Mouse (Mus musculus) kidney, embryonic 14.5 days (tissue): ENCODE data around the gene Mfsd5. TPM values are rescaled to one million over a fixed set of nuclear protein-coding genes. Genes with fewer than 3 reads are reported as not detected.

ENCODE experiments used
- ATAC-seq: fragments of 200-750 bp; cut with Nextera tagmentation; 2 replicates; pipeline ENCODE4 v1.8.0; 2017; ENCODE audit warnings: moderate number of reproducible peaks, mild to moderate bottlenecking, moderate TSS enrichment, moderate library complexity; ENCODE audit not compliant: low FRiP score, low TSS enrichment
- H3K27ac ChIP-seq: fragments of 300-500 bp; sonication (generic); 2 replicates; pipeline ENCODE4 v1.5.1; 2014; ENCODE audit warnings: low read depth, mild to moderate bottlenecking, low read length, moderate library complexity, mixed read lengths
- H3K27me3 ChIP-seq: fragments of 300-500 bp; sonication (generic); 2 replicates; pipeline ENCODE4 v1.6.1; 2014; ENCODE audit warnings: mild to moderate bottlenecking, low read length; ENCODE audit not compliant: control insufficient read depth, insufficient read depth
- H3K36me3 ChIP-seq: fragments of 300-500 bp; sonication (generic); 2 replicates; pipeline ENCODE4 v1.6.1; 2014; ENCODE audit warnings: low read length, mixed read lengths; ENCODE audit not compliant: control insufficient read depth, insufficient read depth
- H3K4me1 ChIP-seq: fragments of 300-500 bp; sonication (generic); 2 replicates; pipeline ENCODE4 v1.6.1; 2014; ENCODE audit warnings: low read length, mixed read lengths; ENCODE audit not compliant: control insufficient read depth, insufficient read depth
- H3K4me2 ChIP-seq: fragments of 300-500 bp; sonication (generic); replicated peaks from 2 replicates; pipeline ENCODE4 v1.6.1; 2014; ENCODE audit warnings: low read depth, mild to moderate bottlenecking, low read length
- H3K4me3 ChIP-seq: fragments of 300-500 bp; sonication (generic); 2 replicates; pipeline ENCODE4 v1.5.1; 2014; ENCODE audit warnings: mild to moderate bottlenecking, low read length
- H3K9ac ChIP-seq: fragments of 300-500 bp; sonication (generic); 2 replicates; pipeline ENCODE4 v1.6.1; 2014; ENCODE audit warnings: low read depth, mild to moderate bottlenecking, low read length, moderate library complexity
- H3K9me3 ChIP-seq: fragments of 300-500 bp; sonication (generic); 2 replicates; pipeline ENCODE4 v1.6.1; 2016; ENCODE audit warnings: low read length; ENCODE audit not compliant: control insufficient read depth
- WGBS: fragments of 180-500 bp; shearing (Covaris S2); extraction: QIAGEN DNeasy Blood & Tissue Kit; methylation state at CpG from one replicate; pipeline ENCODE4 v1.1.7; 2014; 5-methylcytosine and 5-hydroxymethylcytosine counted together
- polyA plus RNA-seq: library from polyadenylated mRNA; unstranded; fragments of >200 nt; fragmentation: Nextera tagmentation; extraction: Ambion mirVana; gene quantifications from 2 replicates; pipeline ENCODE4 v1.2.1, GENCODE M21; 2014

Gene Mfsd5
- polyA plus RNA-seq, 1 experiment from 2014 or later, result 65.3 TPM

DNA sequence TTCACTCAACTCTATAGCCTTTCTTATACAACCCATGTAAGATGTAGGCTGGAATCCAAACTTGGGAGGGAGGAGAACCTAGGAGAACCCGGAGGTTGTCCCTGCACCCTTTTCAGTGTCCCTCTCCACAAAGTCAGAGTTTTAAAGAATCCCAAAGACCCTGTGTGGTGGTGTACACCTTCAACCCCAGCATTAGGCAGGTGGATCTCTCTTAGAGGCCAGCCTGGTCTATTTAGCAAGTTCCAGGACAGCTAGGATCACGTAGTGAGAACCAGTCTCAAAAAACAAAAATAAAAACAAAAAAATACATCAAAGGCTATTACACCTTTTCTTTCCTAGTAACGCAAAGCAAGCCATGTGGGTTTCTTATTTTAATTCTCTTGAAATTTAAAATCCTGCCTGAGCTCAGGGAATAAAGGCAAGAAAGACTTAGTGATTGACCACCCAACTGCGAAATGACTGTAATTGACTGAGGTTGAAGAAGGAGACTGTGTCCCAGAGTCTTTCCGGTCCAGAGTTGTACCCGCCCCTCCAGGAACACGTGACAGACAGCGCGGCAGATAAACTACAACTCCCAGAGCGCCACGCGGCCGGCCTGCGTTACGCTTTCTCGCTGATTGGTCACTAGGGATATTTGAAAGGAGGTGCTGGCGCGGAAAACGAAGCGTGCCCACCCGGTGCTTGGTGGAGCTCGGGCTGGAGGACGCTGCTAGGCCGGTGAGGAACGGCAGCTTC is 16.5 kb downstream of the Mfsd5 start, which contains the start of gene Espl1:
TSS of gene Espl1 (plus strand) at position 634 of the 735 bp plus-strand sequence.
- Histone ChIP-seq H3K9me3 (no peaks in the 10 kb centered on the region), H3K36me3 (peaks cover 30% of the 10 kb centered on the region), H3K4me2 (peak within 1 kb of the TSS; percentile 67), H3K27ac (no peak within 1 kb of the TSS), H3K9ac (peak within 1 kb of the TSS; percentile 67), H3K4me1 (no peaks in the 10 kb centered on the region), H3K4me3 (peak within 1 kb of the TSS; percentile 72), H3K27me3 (no peaks in the 10 kb centered on the region)
- peak; percentile 98 for ATAC-seq
- WGBS, result 6% methylated on average over 25 of the region's 25 CpGs

DNA sequence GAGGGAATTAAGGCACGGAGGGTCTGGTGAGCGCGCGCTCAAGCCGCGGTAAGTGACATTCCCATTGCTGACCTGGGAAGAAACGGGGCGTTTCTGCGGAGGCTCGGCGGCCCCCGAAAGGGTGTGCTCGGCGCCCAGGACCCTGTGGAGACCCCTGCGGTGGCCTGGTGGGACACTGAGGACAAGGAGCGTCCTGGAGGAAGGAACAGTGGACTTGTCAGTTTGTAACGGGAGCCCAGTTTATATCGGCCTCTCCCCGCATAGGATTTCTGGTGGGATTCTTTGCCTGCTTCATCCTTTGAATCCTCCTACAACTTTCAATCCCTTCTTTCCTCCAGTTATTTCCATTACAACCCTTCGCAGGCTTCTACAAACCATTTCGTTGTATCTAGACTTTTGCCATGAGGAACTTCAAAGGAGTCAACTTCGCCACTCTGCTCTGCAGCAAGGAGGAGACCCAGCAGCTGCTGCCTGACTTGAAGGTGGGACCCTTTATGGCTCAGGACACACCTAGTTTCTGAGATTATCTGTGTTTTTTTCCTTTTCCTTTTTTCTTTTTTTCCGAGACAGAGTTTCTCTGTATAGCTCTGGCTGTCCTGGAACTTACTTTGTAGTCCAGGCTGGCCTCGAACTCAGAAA is 17.2 kb downstream of the Mfsd5 start:
- H3K4me2 ChIP-seq, result peak overlapping the region; percentile 67
- whole genome bisulfite sequencing, result 5% methylated on average over 24 of the region's 24 CpGs
- H3K27ac ChIP-seq, result no peak overlapping the region
- H3K9me3 ChIP-seq, result no peaks in the 10 kb centered on the region
- H3K27me3 ChIP-seq, result no peaks in the 10 kb centered on the region
- ATAC-seq, result peak; percentile 69; the same call in 1 of the 2 replicates
- peak overlapping the region; percentile 67 for H3K9ac ChIP-seq
- H3K4me3 ChIP-seq, result peak overlapping the region; percentile 72
- peaks cover 36% of the 10 kb centered on the region for H3K36me3 ChIP-seq
- H3K4me1 ChIP-seq, result no peaks in the 10 kb centered on the region

DNA sequence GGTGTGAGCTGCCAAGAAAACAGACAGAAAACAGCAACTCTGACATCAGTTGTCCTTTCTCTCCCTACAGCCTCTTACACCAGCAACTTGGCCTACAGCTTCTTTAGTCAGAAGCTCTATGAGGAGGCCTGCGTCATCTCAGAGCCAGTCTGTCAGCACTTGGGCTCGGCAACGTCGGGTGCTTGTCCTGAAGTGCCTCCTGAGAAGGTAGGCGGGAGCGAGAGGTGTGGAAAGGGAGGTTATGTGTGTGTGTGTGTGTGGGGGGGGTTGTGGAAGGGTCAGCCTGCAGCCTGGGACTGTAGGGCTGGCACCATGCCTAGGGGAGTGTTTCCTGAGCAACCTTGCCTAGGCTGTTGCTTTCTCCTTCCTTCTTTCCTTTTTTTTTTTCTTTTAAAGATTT is 23.3 kb downstream of the Mfsd5 start:
- 81% methylated on average over 6 of the region's 6 CpGs for WGBS
- Histone ChIP-seq H3K4me2 (no peak overlapping the region), H3K36me3 (peaks cover 81% of the 10 kb centered on the region), H3K4me3 (no peak overlapping the region), H3K9ac (no peak overlapping the region), H3K27ac (no peak overlapping the region), H3K27me3 (no peaks in the 10 kb centered on the region), H3K4me1 (no peaks in the 10 kb centered on the region), H3K9me3 (no peaks in the 10 kb centered on the region)
- ATAC-seq, result no peak

DNA sequence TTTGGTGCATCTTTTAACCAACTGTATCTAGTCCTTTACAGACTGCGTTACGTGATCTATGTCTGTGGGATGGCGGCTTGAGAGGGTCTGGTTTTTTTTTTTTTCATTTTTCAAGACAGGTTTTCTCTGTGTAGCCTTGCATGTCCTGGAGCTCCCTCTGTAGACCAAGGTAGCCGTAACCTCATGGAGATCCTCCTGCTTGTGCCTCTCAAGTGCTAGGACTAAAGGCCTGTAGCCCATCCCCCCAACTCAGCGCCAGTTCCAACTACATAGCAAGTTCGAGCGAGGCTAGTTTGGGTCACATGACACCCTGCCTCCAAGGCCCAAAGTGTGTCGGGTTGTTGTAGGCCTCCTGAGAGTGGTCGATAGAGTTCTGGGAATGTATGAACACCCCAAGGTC is 29.5 kb downstream of the Mfsd5 start:
- no peaks in the 10 kb centered on the region for H3K27me3 ChIP-seq
- H3K4me1 ChIP-seq, result no peaks in the 10 kb centered on the region
- 87% methylated on average over 9 of the region's 9 CpGs for WGBS
- peaks cover 69% of the 10 kb centered on the region for H3K36me3 ChIP-seq
- no peak overlapping the region for H3K4me2 ChIP-seq
- H3K9me3 ChIP-seq, result no peaks in the 10 kb centered on the region
- no peak overlapping the region for H3K9ac ChIP-seq
- ATAC-seq, result no peak
- no peak overlapping the region for H3K27ac ChIP-seq
- no peak overlapping the region for H3K4me3 ChIP-seq

DNA sequence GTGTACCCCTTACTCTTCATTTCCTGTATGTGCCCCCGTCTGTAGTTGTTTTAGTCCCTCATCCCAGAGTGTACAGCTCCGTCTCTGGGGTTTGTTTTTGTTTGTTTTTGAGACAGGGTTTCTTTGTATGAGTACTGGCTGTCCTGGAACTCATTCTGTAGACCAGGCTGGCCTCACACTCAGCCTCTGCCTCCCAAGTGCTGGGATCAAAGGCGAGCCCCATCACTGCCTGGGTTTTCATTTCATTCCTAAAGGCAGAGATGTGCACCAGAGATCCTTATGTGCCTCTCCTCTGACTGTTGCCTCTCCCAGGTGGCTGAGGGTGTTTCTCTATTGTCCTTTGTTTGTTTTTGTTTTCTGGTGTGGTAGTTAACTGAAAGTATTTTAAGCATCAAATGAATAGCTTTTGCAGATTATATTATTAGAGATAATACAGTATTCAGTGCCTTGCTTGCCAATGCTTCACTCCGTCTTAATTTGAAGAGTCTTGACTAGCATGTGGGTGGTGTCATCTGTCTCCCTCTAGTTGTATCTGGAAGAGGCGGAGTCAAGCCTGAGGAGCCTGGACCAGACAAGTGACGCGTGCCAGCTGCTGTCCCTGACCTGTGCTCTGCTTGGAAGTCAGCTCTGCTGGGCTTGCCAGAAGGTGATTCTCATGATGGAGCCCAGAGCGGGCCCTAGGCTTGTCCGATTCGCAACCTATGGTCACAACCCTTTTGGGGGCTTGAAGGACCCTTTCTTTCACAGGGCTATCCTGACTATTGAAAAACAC is 31.0 kb downstream of the Mfsd5 start:
- WGBS, result 44% methylated on average over 10 of the region's 10 CpGs
- Histone ChIP-seq H3K36me3 (peaks cover 67% of the 10 kb centered on the region), H3K27me3 (no peaks in the 10 kb centered on the region), H3K27ac (peak overlapping the region; percentile 8; the same call in 1 of the 2 replicates), H3K9me3 (no peaks in the 10 kb centered on the region), H3K9ac (no peak overlapping the region), H3K4me1 (no peaks in the 10 kb centered on the region), H3K4me3 (no peak overlapping the region), H3K4me2 (no peak overlapping the region)
- peak; percentile 92 for ATAC-seq

DNA sequence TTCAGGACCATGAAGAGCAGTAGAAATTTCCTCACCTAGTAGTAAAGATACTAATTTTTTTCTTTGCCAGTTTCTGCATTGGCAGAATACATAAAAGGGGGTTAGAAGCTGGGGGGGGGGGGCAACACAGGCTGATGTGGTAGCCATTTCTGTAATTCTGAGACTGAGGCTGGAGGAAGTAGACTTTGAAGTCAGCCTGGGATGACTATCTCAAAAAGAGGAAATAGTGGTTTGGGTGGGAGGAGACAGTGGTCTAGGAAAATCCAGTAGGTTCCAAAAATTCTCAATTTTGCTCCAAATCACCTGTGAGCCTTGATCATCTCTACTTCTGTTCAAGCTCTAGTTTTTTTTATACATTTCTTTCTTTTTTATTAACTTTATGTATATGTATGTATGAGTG is 32.2 kb downstream of the Mfsd5 start:
- Histone ChIP-seq H3K4me2 (no peak overlapping the region), H3K27ac (no peak overlapping the region), H3K4me3 (no peak overlapping the region), H3K4me1 (no peaks in the 10 kb centered on the region), H3K9me3 (no peaks in the 10 kb centered on the region), H3K9ac (no peak overlapping the region), H3K36me3 (peaks cover 67% of the 10 kb centered on the region), H3K27me3 (no peaks in the 10 kb centered on the region)
- no peak for ATAC-seq

DNA sequence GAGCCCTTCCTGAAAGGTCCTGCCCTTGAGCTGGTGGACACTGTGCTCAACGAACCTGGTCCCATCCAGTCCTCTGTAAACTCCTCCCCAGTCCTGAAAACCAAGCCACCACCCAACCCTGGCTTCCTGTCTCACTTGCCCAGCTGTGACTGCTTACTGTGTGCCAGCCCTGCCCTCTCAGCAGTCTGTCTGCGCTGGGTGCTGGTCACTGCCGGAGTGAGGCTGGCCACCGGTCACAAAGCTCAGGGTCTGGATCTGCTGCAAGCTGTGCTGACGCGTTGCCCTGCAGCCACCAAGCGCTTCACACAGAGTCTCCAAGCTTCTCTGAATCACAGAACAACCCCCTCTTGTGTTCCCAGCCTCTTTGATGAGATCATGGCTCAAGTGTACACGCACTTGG is 36.0 kb downstream of the Mfsd5 start:
- no peaks in the 10 kb centered on the region for H3K9me3 ChIP-seq
- H3K9ac ChIP-seq, result no peak overlapping the region
- no peak for ATAC-seq
- H3K27me3 ChIP-seq, result no peaks in the 10 kb centered on the region
- H3K4me2 ChIP-seq, result no peak overlapping the region
- peaks cover 85% of the 10 kb centered on the region for H3K36me3 ChIP-seq
- no peak overlapping the region for H3K27ac ChIP-seq
- no peak overlapping the region for H3K4me3 ChIP-seq
- no peaks in the 10 kb centered on the region for H3K4me1 ChIP-seq
- 92% methylated on average over 8 of the region's 8 CpGs for WGBS

DNA sequence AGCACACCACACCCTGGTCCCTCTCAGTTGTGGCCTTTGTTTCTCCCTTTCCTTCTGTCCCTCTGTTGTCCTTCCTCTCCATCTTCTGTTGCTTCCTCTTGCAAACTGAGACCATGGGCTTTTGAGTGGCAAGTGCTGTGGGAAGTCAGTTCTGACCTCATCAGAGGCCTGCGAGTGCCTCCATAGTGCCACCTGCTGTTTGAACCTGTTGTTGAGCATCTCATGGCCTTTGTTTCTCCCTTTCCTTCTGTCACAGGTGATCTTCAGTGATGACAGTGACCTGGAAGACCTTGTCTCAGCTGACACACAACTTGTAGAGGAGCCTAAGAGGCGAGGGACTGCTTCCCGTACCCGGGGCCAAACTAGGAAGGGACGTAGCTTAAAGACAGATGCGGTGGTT is 37.0 kb downstream of the Mfsd5 start:
- no peak overlapping the region for H3K4me3 ChIP-seq
- H3K27me3 ChIP-seq, result no peaks in the 10 kb centered on the region
- no peak overlapping the region for H3K9ac ChIP-seq
- no peak overlapping the region for H3K27ac ChIP-seq
- no peaks in the 10 kb centered on the region for H3K4me1 ChIP-seq
- no peak overlapping the region for H3K4me2 ChIP-seq
- H3K36me3 ChIP-seq, result peaks cover 87% of the 10 kb centered on the region
- no peak for ATAC-seq
- H3K9me3 ChIP-seq, result no peaks in the 10 kb centered on the region
- WGBS, result 91% methylated on average over 6 of the region's 6 CpGs
